Mouse (Mus musculus) stomach, postnatal 0 days (tissue): ENCODE measurements at regions not wholly inside any gene's neighbourhood (a gene's known extent, or its start where the extent isn't known, plus 50 kb on each side); places are given as distances from the start of the nearest gene placed in this dataset.

ENCODE experiments used
- ATAC-seq: fragments of 200-750 bp; cut with Nextera tagmentation; 2 replicates; pipeline ENCODE4 v1.8.0; 2017; ENCODE audit not compliant: low FRiP score, low TSS enrichment
- DNase-seq: peaks from one replicate; pipeline ENCODE4 v3.0.0-alpha.2; 2016; ENCODE audit warnings: low spot score
- H3K27ac ChIP-seq: fragments of 300-500 bp; sonication (generic); replicated peaks from 2 replicates; pipeline ENCODE4 v1.5.1; 2014; ENCODE audit warnings: mild to moderate bottlenecking, control low read depth
- H3K27me3 ChIP-seq: fragments of 300-500 bp; sonication (generic); 2 replicates; pipeline ENCODE4 v1.6.1; 2014; ENCODE audit warnings: low read length; ENCODE audit not compliant: control insufficient read depth, insufficient read depth
- H3K36me3 ChIP-seq: fragments of 300-500 bp; sonication (generic); 2 replicates; pipeline ENCODE4 v1.6.1; 2014; ENCODE audit warnings: low read length, mixed read lengths; ENCODE audit not compliant: control insufficient read depth, insufficient read depth
- H3K4me1 ChIP-seq: fragments of 300-500 bp; sonication (generic); replicated peaks from 2 replicates; pipeline ENCODE4 v1.6.1; 2014; ENCODE audit warnings: antibody characterized with exemption; ENCODE audit not compliant: control insufficient read depth, insufficient read depth
- H3K4me2 ChIP-seq: fragments of 300-500 bp; sonication (generic); replicated peaks from 2 replicates; pipeline ENCODE4 v1.6.1; 2014; ENCODE audit warnings: low read depth, mild to moderate bottlenecking, control low read depth, moderate library complexity
- H3K4me3 ChIP-seq: fragments of 300-500 bp; sonication (generic); 2 replicates; pipeline ENCODE4 v1.5.1; 2014; ENCODE audit warnings: low read depth, low read length, control low read depth
- H3K9ac ChIP-seq: fragments of 300-500 bp; sonication (generic); 2 replicates; pipeline ENCODE4 v1.6.1; 2014; ENCODE audit warnings: mild to moderate bottlenecking, low read length, control low read depth, mixed read lengths
- H3K9me3 ChIP-seq: fragments of 300-500 bp; sonication (generic); 2 replicates; pipeline ENCODE4 v1.6.1; 2016; ENCODE audit warnings: low read length; ENCODE audit not compliant: control insufficient read depth
- CTCF ChIP-seq: IDR thresholded peaks from 2 replicates; pipeline ENCODE4 v1.5.1; 2016; ENCODE audit warnings: antibody characterized with exemption, low read depth, mild to moderate bottlenecking, moderate library complexity
- EP300 ChIP-seq: optimal IDR thresholded peaks from 2 replicates; pipeline ENCODE3; 2016; ENCODE audit warnings: antibody characterized with exemption
- WGBS: fragments of 180-500 bp; shearing (Covaris S2); extraction: QIAGEN DNeasy Blood & Tissue Kit; methylation state at CpG from one replicate; pipeline ENCODE4 v1.1.7; 2014; 5-methylcytosine and 5-hydroxymethylcytosine counted together

- 70% methylated on average over 3 of the region's 3 CpGs for WGBS
- H3K27me3 ChIP-seq: no peaks in the 10 kb centered on the region
- no peak overlapping the region for H3K27ac ChIP-seq
- DNase-seq: no peak
- TF ChIP-seq EP300 (no peak), CTCF (no peak)
- no peak for ATAC-seq
- H3K9ac ChIP-seq: no peak overlapping the region
- no peak overlapping the region for H3K4me2 ChIP-seq
- H3K36me3 ChIP-seq: no peaks in the 10 kb centered on the region
- 0 out of 2 replicates have a peak, but pooled peaks cover 3% of the 10 kb centered on the region for H3K4me1 ChIP-seq
- H3K9me3 ChIP-seq: no peaks in the 10 kb centered on the region
- no peak overlapping the region for H3K4me3 ChIP-seq
These were observed 156.4 kb upstream of the Tnfaip3 start for GRCm38 (mm10) chr10:19171834-19172233.

GRCm38 (mm10) chr10:19170596-19170995 lies 155.1 kb upstream of the Tnfaip3 start:
- DNase-seq (no peak), ATAC-seq (no peak)
- Histone ChIP-seq H3K27me3 (no peaks in the 10 kb centered on the region), H3K4me2 (no peak overlapping the region), H3K9me3 (no peaks in the 10 kb centered on the region), H3K9ac (no peak overlapping the region), H3K36me3 (no peaks in the 10 kb centered on the region), H3K27ac (no peak overlapping the region), H3K4me1 (0 out of 2 replicates have a peak, but pooled peaks cover 3% of the 10 kb centered on the region), H3K4me3 (no peak overlapping the region)
- WGBS: 44% methylated on average over 4 of the region's 4 CpGs
- no peak for TF ChIP-seq EP300
- no peak for TF ChIP-seq CTCF

DNA sequence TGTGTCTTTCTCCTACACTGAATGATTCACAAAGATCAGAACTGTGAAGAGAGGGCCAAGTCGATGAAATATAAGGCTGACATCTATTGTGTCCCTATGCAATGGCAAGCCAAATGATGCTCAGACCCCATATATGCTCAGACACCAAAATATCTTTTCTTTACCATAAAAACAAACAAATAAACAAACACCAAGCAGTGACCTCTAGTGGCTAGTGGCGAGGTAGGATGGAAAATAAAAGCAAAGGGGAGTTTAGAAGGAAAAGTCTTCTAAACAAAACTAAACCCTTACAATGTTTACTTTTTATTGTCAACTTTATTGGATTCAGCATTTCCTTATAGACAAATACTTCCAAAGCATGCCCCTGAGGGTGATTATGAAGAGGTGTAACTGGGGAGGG lies 153.8 kb upstream of the Tnfaip3 start:
- WGBS: 74% methylated on average over 2 of the region's 2 CpGs
- Histone ChIP-seq H3K9me3 (no peaks in the 10 kb centered on the region), H3K4me3 (no peak overlapping the region), H3K9ac (no peak overlapping the region), H3K4me2 (no peak overlapping the region), H3K4me1 (0 out of 2 replicates have a peak, but pooled peaks cover 3% of the 10 kb centered on the region), H3K27ac (no peak overlapping the region), H3K36me3 (no peaks in the 10 kb centered on the region), H3K27me3 (no peaks in the 10 kb centered on the region)
- ATAC-seq (no peak), DNase-seq (no peak)
- peak; percentile 43 for TF ChIP-seq CTCF
- no peak for TF ChIP-seq EP300

DNA sequence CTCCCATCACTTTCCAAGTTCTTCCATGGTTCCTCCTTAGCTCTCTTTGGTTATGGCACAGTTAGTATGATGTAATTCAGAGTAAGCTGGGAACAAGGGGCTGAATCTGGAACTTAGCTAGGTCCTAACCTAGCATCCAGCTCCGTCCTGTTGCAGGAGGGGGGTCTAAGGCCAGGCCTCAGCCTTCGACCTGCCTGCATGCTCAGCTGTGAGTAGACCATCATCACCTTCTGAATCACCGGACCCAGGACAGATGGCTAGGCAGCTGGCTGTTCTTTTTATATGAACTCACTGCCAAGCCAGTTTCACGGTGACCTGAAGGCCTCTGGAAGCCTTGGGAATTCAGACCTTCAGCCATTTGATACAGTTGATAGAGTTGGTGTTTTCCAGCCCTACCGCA lies 152.9 kb upstream of the Tnfaip3 start:
- Histone ChIP-seq H3K9ac (no peak overlapping the region), H3K9me3 (no peaks in the 10 kb centered on the region), H3K27me3 (no peaks in the 10 kb centered on the region), H3K4me3 (no peak overlapping the region), H3K27ac (no peak overlapping the region), H3K36me3 (no peaks in the 10 kb centered on the region), H3K4me2 (no peak overlapping the region), H3K4me1 (0 out of 2 replicates have a peak, but pooled peaks cover 3% of the 10 kb centered on the region)
- DNase-seq: no peak
- TF ChIP-seq EP300 (no peak), CTCF (no peak)
- no peak for ATAC-seq
- WGBS: 84% methylated on average over 5 of the region's 5 CpGs

GRCm38 (mm10) chr10:19167641-19168271 lies 152.3 kb upstream of the Tnfaip3 start:
- DNase-seq: peak; percentile 28
- peak; percentile 71; the same call in 1 of the 2 replicates for ATAC-seq
- H3K9me3 ChIP-seq: no peaks in the 10 kb centered on the region
- no peak overlapping the region for H3K9ac ChIP-seq
- 28% methylated on average over 8 of the region's 8 CpGs for WGBS
- TF ChIP-seq EP300 (no peak), CTCF (no peak)
- 0 out of 2 replicates have a peak overlapping the region, but pooled peaks have one; percentile 13 for H3K27ac ChIP-seq
- H3K4me3 ChIP-seq: no peak overlapping the region
- H3K27me3 ChIP-seq: no peaks in the 10 kb centered on the region
- H3K36me3 ChIP-seq: no peaks in the 10 kb centered on the region
- 0 out of 2 replicates have a peak, but pooled peaks cover 3% of the 10 kb centered on the region for H3K4me1 ChIP-seq
- H3K4me2 ChIP-seq: peak overlapping the region; percentile 31; the same call in 1 of the 2 replicates

DNA sequence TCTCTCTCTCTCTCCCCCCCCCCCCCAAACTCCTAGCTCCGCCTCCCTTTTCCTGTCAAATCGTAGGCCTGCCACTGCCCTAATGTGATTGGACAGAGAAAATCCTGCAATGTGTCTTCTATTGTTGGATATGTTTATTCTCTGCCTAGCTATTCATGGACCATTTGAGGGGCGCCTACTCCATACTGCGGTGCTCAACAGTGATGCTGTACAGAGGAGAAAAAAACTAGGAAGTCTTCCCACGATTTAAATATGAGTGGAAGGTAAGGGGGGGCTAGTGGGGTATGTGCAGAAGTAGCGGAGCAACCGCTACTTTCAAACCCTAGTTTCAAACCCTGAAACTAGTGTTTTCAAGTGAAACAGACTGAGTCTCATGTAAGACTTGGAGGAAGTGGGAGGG lies 151.6 kb upstream of the Tnfaip3 start:
- DNase-seq (no peak), ATAC-seq (no peak)
- Histone ChIP-seq H3K27ac (no peak overlapping the region), H3K9ac (no peak overlapping the region), H3K4me3 (no peak overlapping the region), H3K4me2 (no peak overlapping the region), H3K27me3 (no peaks in the 10 kb centered on the region), H3K9me3 (no peaks in the 10 kb centered on the region), H3K36me3 (no peaks in the 10 kb centered on the region), H3K4me1 (0 out of 2 replicates have a peak, but pooled peaks cover 3% of the 10 kb centered on the region)
- WGBS: 70% methylated on average over 7 of the region's 7 CpGs
- TF ChIP-seq EP300 (no peak), CTCF (no peak)
